Mouse (Mus musculus) ES-E14 (cell line): ENCODE results near the gene Slc45a3.

Source experiments
- CHD2 ChIP-seq: IDR thresholded peaks from 2 replicates; pipeline ENCODE4 v1.6.1; 2014; ENCODE audit warnings: mild to moderate bottlenecking, low read depth, low read length, inconsistent platforms
- HCFC1 ChIP-seq: IDR thresholded peaks from 2 replicates; pipeline ENCODE4 v1.6.1; 2012; ENCODE audit warnings: low read length, inconsistent platforms, borderline replicate concordance; ENCODE audit not compliant: insufficient read depth

DNA sequence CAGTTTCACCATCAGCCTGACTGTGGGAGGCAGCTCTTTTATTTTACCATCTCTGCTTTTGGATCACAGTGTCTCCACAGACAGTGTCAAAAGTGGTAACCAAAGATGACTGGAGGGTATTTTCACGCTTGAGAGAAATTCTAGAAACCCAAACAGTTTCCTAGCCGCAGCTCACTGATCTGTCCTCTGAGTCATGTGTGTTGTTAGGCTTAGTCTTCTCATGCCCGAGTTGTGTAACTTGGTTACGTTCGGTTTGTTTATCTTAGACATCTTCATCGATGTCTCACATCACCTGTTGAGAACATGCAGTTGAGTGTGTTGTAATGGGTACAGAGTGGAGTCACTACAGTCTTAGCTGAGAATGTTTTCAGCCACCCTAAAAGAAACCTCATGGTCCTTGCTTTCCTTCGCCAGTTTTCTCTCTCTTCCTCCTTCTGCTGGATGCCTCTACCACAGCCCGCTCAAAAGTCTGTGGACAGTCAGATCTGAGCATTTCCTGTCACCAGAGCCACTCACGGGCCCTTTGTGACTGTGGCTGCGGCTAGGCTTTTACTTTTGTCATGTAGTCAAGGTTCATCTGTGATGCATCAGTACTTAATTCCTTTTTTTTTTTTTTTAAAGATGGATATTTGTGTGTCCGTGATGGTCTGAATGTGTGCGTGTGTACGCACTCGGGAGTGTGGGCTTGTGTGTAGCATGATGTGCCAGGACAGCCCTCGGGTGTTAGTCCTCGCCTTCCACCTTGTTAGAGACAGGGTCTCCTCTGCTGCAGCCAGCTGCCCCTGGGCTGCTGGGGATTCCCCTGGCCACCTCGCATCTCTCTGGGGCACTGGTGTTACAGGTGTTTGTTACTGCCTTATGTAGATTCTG lies 48.1 kb downstream of the Slc45a3 start:
- TF ChIP-seq HCFC1: no peak
- no peak for TF ChIP-seq CHD2
